Mouse (Mus musculus) neural tube, embryonic 15.5 days (tissue): Measurements from ENCODE around the gene Gm17617. TPM values are rescaled to one million over a fixed set of nuclear protein-coding genes. Genes with fewer than 3 reads are reported as not detected.
"Not testable (repeated sequence)": the region's sequence is repeated elsewhere in the genome, so short reads cannot be mapped to it uniquely, and the experiment has no call there.

ENCODE experiments used
- ATAC-seq: fragments of 200-750 bp; cut with Nextera tagmentation; 2 replicates; pipeline ENCODE4 v1.8.0; 2017; ENCODE audit warnings: mild to moderate bottlenecking, moderate TSS enrichment, moderate library complexity; ENCODE audit not compliant: low FRiP score
- H3K27ac ChIP-seq: fragments of 300-500 bp; sonication (generic); replicated peaks from 2 replicates; pipeline ENCODE4 v1.5.1; 2015; ENCODE audit warnings: mild to moderate bottlenecking, inconsistent platforms
- H3K27me3 ChIP-seq: fragments of 300-500 bp; sonication (generic); replicated peaks from 2 replicates; pipeline ENCODE4 v1.6.1; 2015; ENCODE audit warnings: inconsistent platforms
- H3K36me3 ChIP-seq: fragments of 300-500 bp; sonication (generic); 2 replicates; pipeline ENCODE4 v1.6.1; 2015; ENCODE audit warnings: inconsistent platforms
- H3K4me1 ChIP-seq: fragments of 300-500 bp; sonication (generic); 2 replicates; pipeline ENCODE4 v1.6.1; 2015; ENCODE audit warnings: inconsistent platforms
- H3K4me2 ChIP-seq: fragments of 300-500 bp; sonication (generic); 2 replicates; pipeline ENCODE4 v1.6.1; 2015; ENCODE audit warnings: inconsistent platforms, mild to moderate bottlenecking, moderate library complexity
- H3K4me3 ChIP-seq: fragments of 300-500 bp; sonication (generic); replicated peaks from 2 replicates; pipeline ENCODE4 v1.5.1; 2015; ENCODE audit warnings: mild to moderate bottlenecking, inconsistent platforms
- H3K9ac ChIP-seq: fragments of 300-500 bp; sonication (generic); replicated peaks from 2 replicates; pipeline ENCODE4 v1.6.1; 2015; ENCODE audit warnings: mild to moderate bottlenecking, inconsistent platforms
- H3K9me3 ChIP-seq: fragments of 300-500 bp; sonication (generic); replicated peaks from 2 replicates; pipeline ENCODE4 v1.6.1; 2016; ENCODE audit warnings: inconsistent platforms
- WGBS: fragments of 180-500 bp; shearing (Covaris S2); methylation state at CpG from one replicate; pipeline ENCODE4 v1.1.7; 2015; ENCODE audit warnings: mixed read lengths; 5-methylcytosine and 5-hydroxymethylcytosine counted together
- polyA plus RNA-seq: library from polyadenylated mRNA; unstranded; fragments of >200 nt; fragmentation: Nextera tagmentation; extraction: Ambion mirVana; gene quantifications from 2 replicates; pipeline ENCODE4 v1.2.1, GENCODE M21; 2015

Gm17617 gene
- polyA plus RNA-seq, 1 experiment from 2014 or later, result not detected

GRCm38 (mm10) chr13:55097841-55098240 is 35.5 kb downstream of the Gm17617 start:
- not testable (repeated sequence) for H3K4me1 ChIP-seq, H3K9me3 ChIP-seq, H3K9ac ChIP-seq, ATAC-seq, H3K36me3 ChIP-seq, H3K4me2 ChIP-seq, H3K27me3 ChIP-seq, H3K4me3 ChIP-seq, H3K27ac ChIP-seq
- 99% methylated on average over 3 of the region's 3 CpGs for WGBS

- 91% methylated on average over 4 of the region's 4 CpGs for WGBS
- Histone ChIP-seq H3K9ac (no peak overlapping the region), H3K4me3 (no peak overlapping the region)
Measured at GRCm38 (mm10) chr13:55092588-55092987, 40.8 kb downstream of the Gm17617 start.

More at GRCm38 (mm10) chr13:55092588-55092987, 40.8 kb downstream of the Gm17617 start:
- no peaks in the 10 kb centered on the region for H3K27me3 ChIP-seq
- no peaks in the 10 kb centered on the region for H3K9me3 ChIP-seq
- 0 out of 2 replicates have a peak, but pooled peaks cover 3% of the 10 kb centered on the region for H3K36me3 ChIP-seq
- no peak overlapping the region for H3K4me2 ChIP-seq
- H3K4me1 ChIP-seq, result no peaks in the 10 kb centered on the region
- no peak overlapping the region for H3K27ac ChIP-seq
- ATAC-seq, result no peak

Other genes starting within 250 kb of the Gm17617 start
- gene Unc5a, start 184.1 kb downstream of the Gm17617 start, polyA plus RNA-seq, result 12.1 and 12.7 TPM in 2 replicates
- 0.86 and 1.3 TPM in 2 replicates for gene Hk3, start 112.2 kb downstream of the Gm17617 start, polyA plus RNA-seq
- 17.3 and 19.4 TPM in 2 replicates for gene Uimc1, start 33.2 kb downstream of the Gm17617 start, polyA plus RNA-seq
- gene Zfp346, start 28.2 kb downstream of the Gm17617 start, polyA plus RNA-seq, result 27.8 and 29.9 TPM in 2 replicates
- 1.7 and 2.2 TPM in 2 replicates for gene Fgfr4, start 19.1 kb upstream of the Gm17617 start, polyA plus RNA-seq
- gene Nsd1, start 76.2 kb upstream of the Gm17617 start, polyA plus RNA-seq, result 51.4 and 52.1 TPM in 2 replicates
- 311 and 344 TPM in 2 replicates for gene Prelid1, start 187.0 kb upstream of the Gm17617 start, polyA plus RNA-seq
- gene Rab24, start 188.4 kb upstream of the Gm17617 start, polyA plus RNA-seq, result 97.0 and 102 TPM in 2 replicates
- gene Mxd3, start 196.3 kb upstream of the Gm17617 start, polyA plus RNA-seq, result 9.3 and 11.4 TPM in 2 replicates
- gene Lman2, start 229.2 kb upstream of the Gm17617 start, polyA plus RNA-seq, result 44.9 and 57.7 TPM in 2 replicates
- gene Rgs14, start 236.2 kb upstream of the Gm17617 start, polyA plus RNA-seq, result 0.81 and 2.6 TPM in 2 replicates